Mouse (Mus musculus) ES-E14 (cell line): ENCODE data around the gene Eya3. TPM values are rescaled to one million over a fixed set of nuclear protein-coding genes. Genes with fewer than 3 reads are reported as not detected.
A peak's percentile ranks its signal among the peaks of the same experiment; 100 is the strongest.

Experiments
- DNase-seq: peaks from one replicate; pipeline ENCODE4 v3.0.0-alpha.2; 2013; ENCODE audit warnings: low read depth, low spot score
- H3K27ac ChIP-seq: 2 replicates; pipeline ENCODE4 v1.5.1; 2012; ENCODE audit warnings: low read depth, mild to moderate bottlenecking, low read length, moderate library complexity, mixed read lengths; ENCODE audit not compliant: poor library complexity, insufficient read depth, severe bottlenecking
- H3K36me3 ChIP-seq: 2 replicates; pipeline ENCODE4 v1.6.1; 2012; ENCODE audit warnings: mild to moderate bottlenecking, low read length, moderate library complexity, mixed read lengths; ENCODE audit not compliant: control insufficient read depth, poor library complexity, insufficient read depth, severe bottlenecking
- H3K4me1 ChIP-seq, 2 experiments: fragments of 150-350 bp in 1 of 2; sonication (generic) in 1 of 2; 2 replicates each; pipeline ENCODE4 v1.6.1; 2012; ENCODE audit warnings: low read length in 2 of 2, mild to moderate bottlenecking in 1 of 2, mixed read lengths in 1 of 2; ENCODE audit not compliant: control insufficient read depth in 2 of 2, insufficient read depth in 2 of 2, poor library complexity in 1 of 2
- H3K4me3 ChIP-seq, 2 experiments: fragments of 150-350 bp in 1 of 2; sonication (generic) in 1 of 2; 2 replicates each; pipeline ENCODE4 v1.5.1; 2012; ENCODE audit warnings: low read length in 2 of 2, low read depth in 1 of 2, mild to moderate bottlenecking in 1 of 2, mixed read lengths in 1 of 2; ENCODE audit not compliant: insufficient read depth in 1 of 2, poor library complexity in 1 of 2, severe bottlenecking in 1 of 2
- H3K9ac ChIP-seq: 2 replicates; pipeline ENCODE4 v1.6.1; 2012; ENCODE audit warnings: low read depth, mild to moderate bottlenecking, low read length, mixed read lengths; ENCODE audit not compliant: poor library complexity, insufficient read depth, severe bottlenecking
- H3K9me3 ChIP-seq: fragments of 150-350 bp; sonication (generic); 2 replicates; pipeline ENCODE4 v1.6.1; 2012; ENCODE audit warnings: low read depth, mild to moderate bottlenecking, low read length; ENCODE audit not compliant: control insufficient read depth, insufficient read depth
- CHD2 ChIP-seq: IDR thresholded peaks from 2 replicates; pipeline ENCODE4 v1.6.1; 2014; ENCODE audit warnings: mild to moderate bottlenecking, low read depth, low read length, inconsistent platforms
- HCFC1 ChIP-seq: IDR thresholded peaks from 2 replicates; pipeline ENCODE4 v1.6.1; 2012; ENCODE audit warnings: low read length, inconsistent platforms, borderline replicate concordance; ENCODE audit not compliant: insufficient read depth
- MAFK ChIP-seq: IDR thresholded peaks from 2 replicates; pipeline ENCODE4 v1.6.1; 2014; ENCODE audit warnings: mild to moderate bottlenecking, low read depth, low read length, inconsistent platforms; ENCODE audit not compliant: insufficient read depth
- ZC3H11A ChIP-seq: IDR thresholded peaks from 2 replicates; pipeline ENCODE4 v1.6.1; 2012; ENCODE audit warnings: low read depth, mild to moderate bottlenecking, inconsistent platforms, low read length, borderline replicate concordance
- ZNF384 ChIP-seq: IDR thresholded peaks from 2 replicates; pipeline ENCODE4 v1.6.1; 2012; ENCODE audit warnings: low read depth, low read length, inconsistent platforms
- in situ Hi-C, 2 experiments: fragments of 600-800 bp; cut with MboI; formaldehyde crosslinking; loops; one replicate each; pipeline ENCODE4 v1.15.1; 2025; ENCODE audit warnings: low sequenced_read_pairs in 2 of 2, inconsistent platforms in 1 of 2; ENCODE audit not compliant: unreplicated experiment in 2 of 2
- total RNA-seq: library from RNA; depleted of rRNA; stranded (reverse); fragments of 300-350 nt; gene quantifications from 2 replicates; pipeline ENCODE4 v1.2.3, GENCODE M21; 2012

Eya3 gene
- total RNA-seq, 1 experiment: 31.9 TPM

DNA sequence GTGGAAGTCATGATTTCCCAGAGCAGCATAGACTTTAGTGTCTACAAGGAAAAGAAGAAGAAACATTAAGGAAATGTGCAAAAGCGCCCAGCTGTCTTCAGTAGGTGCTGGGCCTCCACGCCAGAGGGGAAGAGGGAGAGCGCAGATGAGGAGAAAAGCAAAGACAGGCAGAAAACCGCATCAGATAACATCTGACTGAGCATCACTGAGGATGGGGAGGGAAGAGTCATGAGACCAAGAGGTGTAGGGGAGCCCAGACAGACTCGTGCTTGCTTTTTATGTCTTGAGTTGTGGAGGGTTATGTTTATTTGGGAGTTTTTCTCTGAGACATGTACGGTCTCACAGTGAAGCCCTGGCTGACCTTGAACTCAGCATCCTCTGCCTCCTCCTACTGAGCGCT is 102.7 kb downstream of the Eya3 start:
- Histone ChIP-seq H3K36me3 (peaks cover 10% of the 10 kb centered on the region), H3K27ac (no peak overlapping the region), H3K9ac (no peak overlapping the region), H3K4me1 (peaks cover 0 to 7% of the 10 kb centered on the region in 2 experiments; a peak in 2 of 4 replicates), H3K4me3 (no peak overlapping the region), H3K9me3 (no peaks in the 10 kb centered on the region)
- in situ Hi-C loops: no loop called here
- TF ChIP-seq ZC3H11A: no peak
- TF ChIP-seq ZNF384: no peak
- no peak for DNase-seq

DNA sequence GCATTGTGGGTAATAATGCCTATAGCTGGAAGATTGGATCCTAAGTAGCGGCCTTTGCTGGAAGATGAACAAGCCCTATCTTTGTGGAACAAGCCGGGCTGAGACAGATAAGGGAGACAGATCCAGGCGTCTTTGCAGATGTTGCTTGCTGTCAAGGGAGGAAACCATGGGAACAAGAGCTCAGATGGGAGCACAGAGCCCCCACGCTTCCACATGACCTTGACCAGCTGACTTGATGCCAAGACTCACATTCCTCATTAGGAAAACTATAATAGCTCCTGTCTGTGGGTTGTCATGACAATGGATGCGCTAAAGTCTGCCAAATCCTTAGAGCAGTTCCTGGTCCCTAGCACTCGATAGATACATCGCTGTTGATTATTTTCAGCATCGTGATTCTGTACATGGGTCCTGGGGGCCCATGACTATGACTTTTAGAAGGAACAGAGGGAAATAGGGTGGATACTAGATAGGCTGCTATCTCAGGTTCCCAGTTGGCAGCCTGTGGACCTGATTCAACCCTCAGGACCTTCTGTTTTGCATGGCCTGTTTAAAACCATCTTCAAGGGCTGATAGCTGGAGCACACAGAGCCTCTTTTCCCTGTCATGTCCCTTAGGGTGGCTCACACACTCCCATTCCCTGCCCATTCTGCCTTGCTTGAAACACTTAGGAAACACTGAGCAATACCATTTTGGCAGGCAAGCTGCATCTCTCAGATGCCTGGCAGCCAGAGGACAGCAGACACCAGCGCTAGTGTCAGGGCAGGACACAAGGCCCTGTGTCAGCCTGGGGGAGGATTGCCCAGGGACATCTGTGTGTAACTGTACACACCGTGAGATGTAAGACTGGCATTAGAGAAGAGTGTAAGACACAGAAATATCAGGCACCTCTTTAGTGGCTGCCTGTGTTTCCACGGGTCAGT is 105.5 kb downstream of the Eya3 start:
- H3K36me3 ChIP-seq: peaks cover 2% of the 10 kb centered on the region; the same call in 1 of the 2 replicates
- no peaks in the 10 kb centered on the region for H3K9me3 ChIP-seq
- H3K27ac ChIP-seq: no peak overlapping the region
- peaks cover 0 to 22% of the 10 kb centered on the region in 2 experiments; a peak in 2 of 4 replicates for H3K4me1 ChIP-seq
- H3K4me3 ChIP-seq: no peak overlapping the region
- in situ Hi-C loops: no loop called here
- no peak for TF ChIP-seq HCFC1
- TF ChIP-seq CHD2: no peak
- no peak for TF ChIP-seq MAFK
- no peak for TF ChIP-seq ZC3H11A
- TF ChIP-seq ZNF384: no peak
- DNase-seq: no peak
- no peak overlapping the region for H3K9ac ChIP-seq

DNA sequence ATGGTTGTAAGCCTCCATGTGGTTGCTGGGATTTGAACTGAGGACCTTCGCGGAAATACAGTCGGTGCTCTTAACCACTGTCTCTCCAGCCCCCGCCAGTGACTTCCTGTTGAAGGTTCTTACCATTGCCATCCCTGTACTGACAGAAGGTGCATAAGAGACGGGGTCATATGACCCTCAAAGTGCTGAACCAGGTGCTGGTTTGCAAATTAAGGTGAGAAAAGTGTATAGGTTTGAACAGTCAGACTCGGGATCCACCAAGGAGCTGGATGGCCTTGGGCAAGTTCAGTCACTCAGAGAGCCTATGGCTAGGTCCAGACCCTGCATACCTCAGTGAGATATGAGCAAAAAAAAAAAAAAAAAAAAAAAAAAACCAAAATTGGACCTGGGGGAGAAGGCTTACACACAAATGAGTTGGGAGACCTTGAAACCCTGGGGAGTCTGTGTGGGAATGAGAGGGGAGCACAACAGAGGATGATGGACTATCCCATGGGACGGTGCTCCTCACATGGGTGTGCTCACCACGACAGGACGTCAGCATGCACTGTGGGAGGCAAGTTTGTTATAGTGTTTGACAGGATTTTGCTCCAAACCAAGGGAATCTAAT is 108.2 kb downstream of the Eya3 start:
- Histone ChIP-seq H3K27ac (peak overlapping the region; percentile 14; the same call in 1 of the 2 replicates), H3K36me3 (peaks cover 2% of the 10 kb centered on the region; the same call in 1 of the 2 replicates), H3K4me3 (no peak overlapping the region), H3K4me1 (peaks cover 0 to 22% of the 10 kb centered on the region in 2 experiments; a peak in 2 of 4 replicates), H3K9ac (no peak overlapping the region; the same call in 1 of the 2 replicates), H3K9me3 (no peaks in the 10 kb centered on the region)
- peak; percentile 75; the same call in 1 of the 2 replicates for TF ChIP-seq ZNF384
- TF ChIP-seq CHD2: no peak
- DNase-seq: no peak
- in situ Hi-C loops: no loop called here

DNA sequence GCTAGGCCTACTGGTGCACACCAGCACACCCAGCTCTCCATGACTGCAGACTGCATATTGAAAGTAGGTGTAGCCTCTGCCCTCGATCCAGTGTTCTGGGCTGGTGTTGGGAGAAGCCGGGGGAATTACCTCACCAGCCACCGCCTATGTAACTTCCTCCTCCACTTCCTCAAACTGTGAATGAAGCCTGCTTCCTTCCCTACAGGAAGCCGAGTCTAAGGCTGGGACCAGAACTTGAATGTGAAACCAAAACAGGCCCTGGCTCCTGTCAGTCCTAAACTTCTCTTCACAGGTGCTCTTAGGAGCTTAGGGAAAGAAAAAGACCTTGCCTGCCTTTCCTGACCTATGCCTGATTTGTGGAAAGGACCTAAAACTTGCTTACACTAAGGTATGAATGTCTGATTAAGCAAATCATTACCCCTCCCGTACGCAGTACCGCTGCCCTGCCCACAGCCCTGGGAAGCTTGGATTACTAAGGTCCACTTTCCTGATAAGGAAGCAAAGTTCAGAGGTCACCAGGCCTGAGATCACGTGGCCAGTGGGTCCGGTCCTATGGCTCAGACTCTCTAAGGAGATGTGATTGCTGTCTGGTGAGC is 109.0 kb downstream of the Eya3 start:
- Histone ChIP-seq H3K27ac (peak overlapping the region; percentile 17; the same call in 1 of the 2 replicates), H3K9me3 (no peaks in the 10 kb centered on the region), H3K36me3 (peaks cover 2% of the 10 kb centered on the region; the same call in 1 of the 2 replicates), H3K4me1 (peaks cover 0 to 22% of the 10 kb centered on the region in 2 experiments; a peak in 2 of 4 replicates), H3K9ac (peak overlapping the region; percentile 26; the same call in 1 of the 2 replicates), H3K4me3 (no peak overlapping the region)
- DNase-seq: no peak
- in situ Hi-C loops: no loop called here
- no peak for TF ChIP-seq ZC3H11A
- no peak for TF ChIP-seq HCFC1
- TF ChIP-seq CHD2: no peak
- TF ChIP-seq MAFK: no peak
- no peak for TF ChIP-seq ZNF384
